Mouse (Mus musculus): ENCODE data around the gene P2ry13.

Gene P2ry13

DNA sequence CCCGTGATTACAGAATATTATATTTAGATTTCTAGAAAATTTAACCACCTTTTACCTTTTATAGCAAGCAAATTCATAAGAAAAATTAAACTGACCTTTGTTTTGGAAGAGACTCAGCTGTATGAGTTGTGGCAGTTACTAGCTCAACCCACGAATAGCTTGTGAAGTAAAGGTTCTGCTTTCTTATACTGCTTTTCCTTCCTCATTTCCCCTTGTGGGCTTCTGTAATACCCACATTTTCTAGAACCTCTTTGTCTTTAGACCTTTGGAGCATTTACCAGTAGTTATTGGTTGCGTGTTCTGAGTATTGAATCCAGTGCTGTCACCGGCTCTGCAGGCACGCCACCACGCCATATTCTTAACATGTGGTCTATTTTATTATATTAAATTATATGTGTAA, at the start of gene P2ry13:
P2ry13 (minus strand) TSS at position 156 of the 400 bp plus-strand sequence.
- no peak for DNase-seq

DNA sequence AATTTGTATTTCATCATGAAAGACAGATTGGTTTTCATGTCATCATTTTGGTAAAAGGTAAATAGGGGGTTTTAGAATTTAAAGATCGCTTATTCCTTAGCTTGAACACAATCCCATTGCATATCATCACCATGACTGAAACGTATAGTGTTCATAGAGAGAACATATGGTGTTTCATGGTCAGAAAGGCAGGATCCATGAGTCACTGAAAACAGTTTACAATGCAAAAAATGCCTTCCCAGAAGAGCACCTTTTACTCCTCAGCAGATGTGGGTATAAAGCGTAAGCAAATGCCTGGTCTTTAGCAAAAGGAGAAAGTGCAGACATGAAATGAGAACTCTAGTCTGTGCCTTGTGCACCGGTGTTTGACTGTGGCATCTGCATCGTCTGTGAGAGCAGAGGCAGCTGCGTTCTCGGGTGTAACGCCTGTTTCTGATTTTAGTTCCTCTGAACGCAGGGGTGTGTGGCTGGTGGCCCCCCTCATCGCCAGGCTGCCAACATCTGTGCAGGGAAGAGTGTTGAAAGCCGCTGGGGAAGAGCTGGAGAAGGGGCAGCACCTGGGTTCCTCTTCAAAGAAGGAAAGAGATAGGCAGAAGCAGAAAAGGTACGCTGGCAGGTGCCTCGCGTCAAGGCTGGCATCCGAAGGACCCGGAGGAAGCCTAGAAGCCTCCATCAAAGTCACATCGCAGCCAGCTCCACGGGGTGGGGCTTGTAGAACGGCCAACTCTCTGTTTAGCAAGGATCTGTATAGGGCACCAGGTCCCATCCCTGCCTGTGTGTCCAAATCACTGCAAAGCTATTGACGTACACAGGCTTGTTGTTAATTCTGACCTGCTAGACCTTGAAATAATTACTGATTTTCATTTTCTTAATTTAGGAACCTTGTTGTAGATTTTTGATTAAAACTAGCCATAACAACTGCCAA, 47.3 kb upstream of the P2ry13 start:
- DNase-seq, result no peak

DNA sequence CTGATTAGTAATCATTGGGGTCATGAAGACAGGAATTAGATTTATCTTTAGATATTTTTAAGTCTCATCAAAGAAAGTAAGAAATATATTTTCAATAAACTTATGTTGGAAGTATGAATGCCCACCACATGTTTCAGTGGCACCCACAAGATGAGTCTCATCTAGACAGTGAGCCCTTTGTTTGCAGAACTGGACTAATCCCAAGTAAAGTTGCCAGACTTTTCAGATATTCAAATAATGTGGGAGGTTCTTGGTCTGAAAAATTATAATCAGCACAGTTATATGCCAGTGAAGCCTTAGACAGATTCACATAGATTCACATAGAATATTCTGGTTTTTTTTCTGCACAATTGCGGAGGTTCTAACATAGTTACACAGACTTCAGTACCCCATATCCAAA, 39.8 kb upstream of the P2ry13 start:
- DNase-seq, result no peak

DNA sequence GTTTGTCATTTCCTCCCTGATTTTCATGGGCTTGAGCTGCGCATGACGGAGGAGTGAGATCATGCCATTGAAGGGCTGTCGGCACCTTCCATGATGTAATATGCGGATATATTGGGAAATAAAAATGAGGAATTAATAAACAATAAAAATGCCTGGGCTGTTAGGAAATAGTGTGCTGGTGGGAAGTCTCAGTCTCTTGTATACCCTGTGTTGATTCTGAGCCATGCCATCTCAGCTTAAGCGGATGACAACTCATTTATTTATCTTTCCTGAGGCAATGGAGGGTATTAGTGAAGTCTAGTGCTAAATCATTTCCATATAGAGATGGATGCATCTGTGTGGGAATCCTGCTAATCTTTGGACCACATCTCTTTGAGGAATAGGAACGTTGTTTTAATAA, 37.3 kb upstream of the P2ry13 start:
- DNase-seq, result no peak

DNA sequence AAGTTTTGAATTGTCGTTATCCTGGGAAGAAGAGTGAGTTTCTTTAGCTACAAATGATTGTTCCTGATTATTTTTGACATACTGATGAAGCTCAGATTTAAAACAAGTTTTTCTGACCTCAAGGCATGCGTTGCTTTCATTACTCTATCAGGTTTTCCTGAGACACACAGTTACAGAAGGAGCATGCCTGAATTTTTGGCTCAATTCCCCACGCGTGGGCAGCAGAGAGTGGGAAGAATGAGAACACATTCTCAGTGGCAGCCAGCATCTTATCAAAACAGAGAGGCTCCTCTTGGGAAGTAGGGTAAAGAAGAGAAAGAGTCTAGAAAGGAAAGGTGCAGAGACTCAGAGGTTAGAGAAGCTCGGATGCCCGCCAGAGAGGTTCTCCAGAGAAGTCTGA, 32.7 kb upstream of the P2ry13 start:
- DNase-seq, result no peak

DNA sequence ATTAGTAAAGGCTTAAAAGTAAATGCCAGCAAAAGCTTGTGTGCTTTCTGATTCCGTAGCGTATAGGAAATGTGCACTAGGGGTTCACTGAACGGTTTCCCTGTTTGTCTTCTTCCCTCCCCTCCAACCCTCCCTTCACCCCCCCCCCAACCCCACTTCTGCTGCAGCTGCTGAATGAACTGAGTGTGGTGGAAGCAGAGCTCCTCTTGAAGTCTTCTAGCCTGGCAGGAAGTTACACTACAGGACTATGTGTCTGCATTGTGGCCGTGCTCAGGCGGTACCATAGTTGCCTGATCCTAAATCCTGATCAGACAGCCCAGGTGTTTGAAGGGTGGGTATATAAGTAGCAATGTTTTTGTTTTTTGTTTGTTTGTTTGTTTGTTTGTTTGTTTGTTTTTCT, 24.2 kb upstream of the P2ry13 start:
- DNase-seq, result no peak

DNA sequence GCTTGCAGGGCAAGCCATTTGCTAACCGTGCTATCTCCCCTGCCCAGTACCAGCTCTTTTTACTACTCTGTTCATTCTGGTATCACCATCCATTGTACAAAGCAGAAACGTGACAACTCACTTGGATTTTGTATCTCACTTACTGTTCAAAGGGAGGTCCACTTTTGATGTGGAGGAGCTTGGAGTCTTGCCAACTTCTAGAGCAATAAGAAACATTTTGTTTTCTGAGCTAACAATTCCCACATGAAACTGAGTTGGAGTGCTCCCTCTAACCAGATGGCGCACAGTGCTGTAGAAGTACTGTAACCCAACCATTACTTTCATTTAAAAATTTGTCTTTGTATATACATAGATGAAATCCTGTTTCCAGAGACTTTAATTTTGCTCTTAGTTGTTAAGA, 20.2 kb upstream of the P2ry13 start:
- DNase-seq, result no peak

DNA sequence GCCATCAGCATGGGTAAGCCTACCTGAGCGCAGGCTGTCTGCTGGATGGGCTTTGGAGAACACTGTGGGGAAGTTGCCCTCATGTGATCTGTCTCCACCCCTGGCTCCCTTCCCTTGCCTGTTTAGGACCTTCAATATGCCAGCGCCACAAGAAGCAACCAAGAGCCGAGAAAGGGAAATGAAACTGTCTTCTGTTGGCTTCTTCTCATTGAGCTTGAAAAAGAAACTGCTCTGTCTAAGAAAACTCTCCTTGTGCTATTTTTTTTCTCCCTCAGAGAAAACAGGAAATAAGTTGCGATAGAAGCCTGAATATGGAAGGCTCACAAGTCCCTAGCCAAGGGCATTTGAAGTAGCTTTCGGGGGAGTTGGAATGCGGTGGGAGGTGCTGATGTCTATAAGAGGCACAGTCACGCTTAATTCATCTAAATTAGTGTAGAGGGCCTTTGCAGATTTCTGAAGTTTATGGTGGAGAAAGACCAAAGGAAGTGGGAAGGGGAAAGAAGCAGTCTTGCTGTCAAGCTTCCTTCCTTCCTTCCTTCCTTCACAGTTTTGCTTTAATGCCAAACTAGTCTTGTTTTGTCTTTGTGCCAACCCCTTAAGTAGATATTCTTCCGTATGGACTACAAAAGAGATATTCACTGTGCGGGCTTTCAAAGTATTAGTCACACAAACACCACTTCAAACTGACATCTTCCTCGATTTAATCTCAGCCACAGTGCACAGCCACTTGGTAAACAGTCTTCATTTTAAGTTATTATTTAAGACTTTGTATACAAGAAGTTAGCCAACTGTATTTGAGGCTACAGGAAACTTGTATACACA, 18.3 kb upstream of the P2ry13 start:
- DNase-seq, result peak; percentile 16 to 39

DNA sequence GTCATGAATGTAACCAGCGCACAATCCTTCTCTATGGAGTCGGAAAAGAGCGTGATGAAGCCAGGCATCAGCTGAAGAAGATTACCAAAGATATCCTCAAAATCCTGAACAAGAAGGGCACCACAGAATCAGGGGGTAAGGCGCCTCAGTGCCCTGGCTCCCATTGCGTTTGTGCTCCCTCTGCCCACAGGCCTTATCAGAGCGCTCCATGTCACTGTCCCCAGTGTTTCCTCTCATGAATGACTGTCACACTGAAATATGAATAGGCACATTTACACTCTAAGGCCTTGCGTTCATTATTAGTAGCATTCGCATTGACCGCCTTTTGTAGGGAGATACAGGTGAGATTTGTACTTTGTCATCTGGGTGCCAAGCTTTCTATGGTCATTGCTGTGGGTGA, 17.0 kb upstream of the P2ry13 start:
- no peak for DNase-seq

DNA sequence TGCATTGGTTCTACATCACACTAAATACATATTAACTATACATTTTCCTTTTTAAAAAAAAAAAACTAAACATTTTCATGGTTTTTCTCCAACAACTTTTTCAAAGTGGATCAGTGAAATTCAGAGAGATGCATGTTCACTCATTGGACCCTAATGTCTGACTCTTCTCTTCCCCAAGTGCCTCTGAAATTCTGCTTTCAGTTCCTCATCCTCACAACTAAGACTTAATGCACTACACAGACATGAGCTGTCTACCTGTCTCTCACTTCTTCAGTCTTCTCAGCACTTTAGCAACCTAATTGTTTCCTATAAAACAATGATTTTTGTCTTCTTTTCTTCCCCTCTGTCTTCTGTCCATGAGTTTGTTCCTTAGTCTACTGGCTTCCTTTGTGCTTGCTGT, 14.7 kb upstream of the P2ry13 start:
- no peak for DNase-seq

DNA sequence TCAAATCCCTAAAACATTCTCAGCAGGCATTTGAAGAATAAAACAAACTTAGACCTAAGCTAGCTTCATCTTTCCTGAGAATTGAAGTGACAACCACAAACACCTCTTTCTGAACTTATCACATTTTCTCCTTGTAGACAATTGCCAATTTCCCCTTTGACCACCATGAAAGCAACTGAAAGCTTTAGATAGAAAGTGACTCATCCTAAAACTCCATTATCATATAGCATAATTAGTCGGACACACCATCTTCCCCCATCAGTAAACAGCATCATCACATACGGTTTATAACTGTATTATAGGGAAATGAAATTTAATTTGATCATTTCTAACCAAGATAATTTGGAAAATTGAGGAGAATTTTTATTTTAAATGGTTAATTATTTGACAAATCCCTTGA, 11.6 kb upstream of the P2ry13 start:
- no peak for DNase-seq

DNA sequence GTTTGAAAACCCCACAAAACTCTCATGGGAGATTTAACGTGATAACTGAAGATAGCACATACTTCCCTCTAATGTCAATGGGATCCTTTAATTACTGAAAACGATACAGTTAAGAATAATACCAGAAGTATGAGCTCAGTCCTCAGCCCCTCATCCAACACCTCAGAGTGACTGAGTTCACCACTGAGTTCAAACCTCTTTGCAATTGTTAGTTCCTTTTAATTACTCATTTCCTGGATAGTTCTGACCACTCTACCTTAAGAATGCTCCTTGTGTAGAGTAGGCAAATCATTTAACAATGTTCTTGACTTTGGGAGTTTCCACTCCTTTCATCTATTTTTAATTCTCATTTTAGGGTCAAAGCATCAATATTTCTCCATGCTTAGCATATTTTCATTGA, 8.6 kb upstream of the P2ry13 start:
- DNase-seq, result no peak

DNA sequence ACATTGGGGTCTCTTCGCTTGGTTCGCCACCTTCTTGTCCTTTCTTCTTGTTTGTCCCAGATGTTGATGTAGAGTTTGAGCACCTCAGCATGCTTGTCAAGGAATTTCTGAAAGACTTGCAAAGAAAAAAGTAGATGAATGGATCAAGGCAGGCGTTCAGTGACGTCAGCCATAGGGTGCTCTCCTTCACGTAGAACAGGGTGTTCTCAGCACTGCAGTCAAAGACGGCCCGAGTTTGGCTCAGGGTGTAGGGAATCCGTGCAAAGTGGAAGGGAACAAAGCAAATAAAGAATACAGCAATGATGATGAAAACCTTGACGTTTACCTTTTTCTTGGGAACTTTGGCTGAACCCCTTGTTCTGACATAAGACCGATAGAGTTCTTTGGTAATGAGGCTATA, 6.5 kb upstream of the P2ry13 start:
- DNase-seq, result no peak

DNA sequence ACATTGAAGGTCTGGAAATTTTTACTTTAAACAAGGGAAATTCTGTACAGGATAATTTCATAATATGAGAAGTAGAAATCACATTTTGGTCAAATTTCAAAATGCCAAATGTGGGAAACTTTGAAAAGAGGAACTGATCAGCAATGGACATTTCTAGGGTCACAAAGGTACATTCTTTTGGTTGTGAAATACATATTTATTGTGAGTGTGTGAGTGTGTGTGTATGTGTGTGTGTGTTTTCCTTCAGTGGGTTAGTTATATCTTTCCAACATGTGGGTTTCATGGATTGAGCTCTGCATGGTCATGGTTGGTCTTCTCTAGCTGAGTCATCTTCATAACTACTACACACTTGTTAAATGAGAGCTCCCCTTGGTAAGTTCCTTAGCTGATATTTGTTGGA, 1.7 kb upstream of the P2ry13 start:
- no peak for DNase-seq

DNA sequence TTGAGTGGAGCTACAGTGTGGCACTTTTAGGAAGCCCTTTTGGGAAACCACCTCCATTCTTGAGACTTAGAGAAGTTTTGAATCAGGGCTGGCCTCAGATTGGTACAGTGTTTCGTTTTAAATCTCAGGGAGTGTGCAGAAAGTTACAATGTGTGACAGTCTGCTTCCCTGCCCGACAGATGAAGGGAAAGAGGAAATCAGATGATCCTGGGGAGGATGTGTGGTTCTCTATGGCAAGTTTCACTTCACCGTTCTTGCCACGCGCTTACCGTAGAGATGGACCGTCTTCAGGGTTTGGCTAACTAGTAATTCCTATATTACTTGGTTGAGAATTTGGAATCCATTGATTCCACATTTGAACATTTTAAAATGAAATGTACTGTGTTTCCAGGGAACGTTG, 1.1 kb upstream of the P2ry13 start:
- no peak for DNase-seq

DNA sequence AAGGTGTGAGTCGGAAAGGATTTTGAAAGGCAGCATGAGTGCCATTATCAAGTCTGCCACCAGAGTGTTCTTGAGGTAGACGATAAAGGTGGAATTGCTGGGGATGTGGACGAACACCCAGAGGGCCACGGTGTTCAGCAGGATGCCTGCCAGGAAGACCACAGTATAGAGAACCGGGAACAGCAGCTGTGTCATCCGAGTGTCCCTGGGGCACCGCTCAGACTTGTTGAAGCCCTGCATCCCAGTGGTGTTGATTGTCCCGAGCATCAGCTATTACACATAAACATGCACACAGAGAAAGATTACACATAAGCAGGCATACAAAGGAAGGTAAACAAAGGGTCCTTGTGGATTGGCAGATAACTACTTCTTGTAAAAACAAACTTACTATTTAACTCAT, 593 bp downstream of the P2ry13 start:
- no peak for DNase-seq

DNA sequence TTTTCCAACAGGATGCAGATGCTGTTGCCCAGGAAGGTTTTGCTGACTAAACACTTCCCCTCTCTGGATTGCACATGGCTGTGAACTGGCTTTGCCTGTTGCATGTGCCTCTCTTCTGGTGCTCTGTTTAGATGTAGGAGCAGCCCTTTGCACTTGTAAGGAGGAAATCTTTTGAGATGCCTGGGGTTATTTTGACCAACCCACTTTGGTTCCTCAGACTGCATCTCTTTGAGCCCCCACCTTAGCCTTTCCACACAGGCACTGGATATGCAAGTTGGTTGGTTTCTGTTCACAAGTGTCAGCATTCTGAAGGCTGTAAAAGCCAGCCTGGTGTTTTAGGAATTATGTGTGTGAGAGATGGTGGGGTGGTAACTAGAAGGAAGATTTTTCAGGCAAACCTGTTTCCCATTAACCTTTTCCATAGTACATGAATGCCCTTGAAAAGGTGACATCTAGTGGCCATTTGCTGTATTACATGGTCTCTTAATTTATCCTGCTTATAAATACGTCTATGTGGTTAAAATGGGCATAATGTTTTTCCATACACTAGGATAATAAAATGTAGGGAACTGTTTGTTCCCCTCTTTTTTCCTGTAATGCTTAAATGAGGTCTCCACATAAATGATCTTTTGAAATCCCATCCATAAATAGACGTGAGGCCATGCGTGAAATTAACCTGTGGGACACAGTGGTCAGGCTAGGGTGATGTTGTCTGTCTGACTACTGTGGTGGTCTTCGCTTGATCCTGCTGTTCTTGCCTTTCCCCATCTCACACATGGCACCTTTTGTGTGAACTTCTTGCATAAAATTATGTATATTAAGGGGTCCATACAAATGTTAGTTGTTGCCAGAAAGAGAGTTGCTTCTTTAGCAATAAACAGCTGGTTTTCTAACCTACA, 1.8 kb downstream of the P2ry13 start:
- peak in 1 of 2 experiments; percentile 50 for DNase-seq

DNA sequence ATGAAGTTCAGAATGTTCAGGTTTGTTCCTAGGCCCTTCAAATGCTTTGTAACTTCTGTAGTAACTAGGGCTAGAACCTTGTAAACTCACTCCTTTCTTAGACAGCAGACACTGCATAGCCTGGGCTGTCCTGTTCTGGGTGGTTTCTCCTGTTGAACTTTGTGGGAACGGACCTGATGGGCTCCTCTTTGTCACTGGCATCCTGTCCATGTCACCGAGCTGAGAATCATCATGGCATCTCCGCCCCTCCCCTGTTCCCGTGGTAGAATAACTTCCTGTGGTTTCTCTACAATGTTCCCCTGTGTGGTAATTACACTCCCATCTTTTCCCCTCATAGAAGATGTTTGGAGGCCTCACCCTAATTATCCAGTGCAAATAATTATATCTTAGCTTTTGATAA, 4.7 kb downstream of the P2ry13 start:
- DNase-seq, result no peak

DNA sequence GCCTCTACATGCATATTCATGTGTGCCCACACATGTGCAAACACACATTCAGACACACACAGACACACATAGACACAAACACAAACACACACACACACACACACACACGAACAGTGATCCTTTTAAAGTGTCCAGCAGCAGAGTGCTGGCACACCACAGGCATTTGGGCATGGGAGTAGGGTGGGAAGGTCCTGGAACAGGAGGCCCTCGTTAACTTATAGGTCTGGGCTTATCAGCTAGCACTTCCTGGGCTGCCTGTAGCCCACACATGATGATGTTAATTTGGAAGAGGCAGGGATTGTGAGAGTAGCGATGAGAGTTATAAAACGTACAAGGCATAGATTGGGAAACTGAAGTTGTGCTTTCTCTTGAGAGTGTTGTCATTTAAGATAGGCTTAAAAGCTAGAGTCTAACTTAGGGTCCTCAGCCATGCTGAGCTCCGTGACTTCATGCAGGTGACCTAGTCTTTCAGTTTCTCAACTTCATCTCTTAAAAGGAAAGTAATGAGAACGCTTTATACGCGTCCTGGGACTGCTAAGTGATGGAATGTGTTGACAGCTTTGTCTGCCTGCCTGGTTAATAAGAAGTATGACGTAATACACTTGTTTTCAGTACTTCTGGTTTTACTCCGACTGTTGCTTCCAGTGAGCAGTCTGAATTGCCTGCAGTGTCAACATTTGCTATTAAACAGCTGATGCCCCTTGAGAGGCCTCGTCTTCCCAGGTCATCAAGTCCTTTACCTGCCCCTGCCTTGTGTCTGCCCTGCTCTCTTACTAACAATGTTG, 5.8 kb downstream of the P2ry13 start:
- no peak for DNase-seq

DNA sequence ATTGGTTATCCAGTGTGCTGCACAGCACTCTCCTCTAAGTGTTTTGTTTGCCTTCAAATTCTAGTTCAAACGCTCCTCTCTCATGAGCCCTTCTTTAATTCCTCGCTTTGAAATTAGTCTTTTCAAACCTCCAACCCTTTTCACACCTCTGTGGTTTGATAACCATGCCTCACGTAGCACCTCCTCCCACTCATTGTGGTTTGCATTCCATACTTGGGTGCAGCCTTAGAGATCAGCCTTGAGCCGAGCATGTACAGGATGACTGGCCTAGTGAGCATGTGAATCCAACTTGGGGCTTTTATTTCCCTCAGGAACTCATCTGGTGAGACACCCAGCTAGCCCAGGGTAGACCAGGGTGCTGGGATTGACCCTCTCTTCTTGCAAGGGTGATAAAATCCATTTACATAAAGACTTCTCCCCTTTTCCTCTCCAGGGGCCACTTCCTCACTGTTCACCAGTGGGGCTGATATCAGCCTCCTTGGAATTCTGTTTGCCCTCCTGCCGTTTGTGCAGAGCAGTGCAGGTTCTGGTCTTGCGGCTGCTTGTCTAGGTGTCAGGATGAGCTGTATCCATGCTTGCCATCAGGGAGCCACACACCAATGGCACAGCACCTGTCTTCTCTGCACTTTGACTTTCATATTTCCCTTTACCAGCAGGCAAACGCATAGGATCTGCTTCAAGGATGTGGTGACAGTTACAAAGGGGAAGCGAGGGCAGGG, 6.7 kb downstream of the P2ry13 start:
- no peak for DNase-seq

DNA sequence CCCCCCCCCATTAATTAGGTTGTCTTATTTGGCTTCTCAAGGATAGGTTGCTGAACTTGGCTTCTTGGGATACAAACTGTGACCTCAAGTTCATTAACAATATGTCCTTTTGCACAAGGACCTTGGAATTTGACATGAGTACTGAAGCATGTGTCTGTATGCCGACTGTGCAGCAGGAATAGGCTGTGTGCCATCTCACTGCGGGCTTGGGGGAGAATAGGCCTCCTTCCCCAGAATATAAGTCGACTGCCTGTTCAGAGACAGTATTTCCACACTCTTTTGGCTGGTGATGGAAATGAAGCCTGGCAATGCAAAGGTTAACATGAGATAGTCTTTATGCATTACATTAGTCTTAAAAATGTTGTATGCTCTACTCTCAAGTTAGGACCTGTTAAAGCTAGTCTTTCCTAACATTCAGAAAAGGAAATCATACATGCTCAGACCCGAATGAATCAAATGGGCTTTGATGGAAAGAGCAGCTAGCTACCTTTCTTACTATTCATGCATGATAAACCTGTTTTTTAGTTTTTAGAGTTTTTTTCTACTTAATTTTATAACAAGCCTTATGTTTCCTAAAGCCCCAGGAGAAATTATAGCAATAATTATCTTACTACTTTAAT, 13.2 kb downstream of the P2ry13 start:
- no peak for DNase-seq
